Mouse (Mus musculus): ENCODE results near the gene Apoa4.

- TF ChIP-seq CTCF (IDR thresholded peaks at IDR 0.05) (no peak), EP300 (IDR thresholded peaks at IDR 0.05) (no peak)
Observed at GRCm38 (mm10) chr9:46235596-46235648, 5.1 kb upstream of the Apoa4 start, which contains the start of gene Apoc3.

Measured in lung, postnatal 0 days (tissue).